ENCODE assay signal across 8 mouse cellular contexts in genomic region chrX:48410388-48410776, GRCm38 (mm10). TPM values are rescaled to one million over a fixed set of nuclear protein-coding genes. Genes with fewer than 3 reads are reported as not detected.
A peak's percentile ranks its signal among the peaks of the same experiment; 100 is the strongest.
DNase-seq lines count a peak whose midpoint lies in the region; ATAC-seq lines count a peak whose summit lies in the region.

No protein-coding gene starts in this region.

- intact Hi-C loops in left cerebral cortex, postnatal 25 days (cut with DNase I): loop anchor here (5.0 kb wide), 2 partner anchors 133 to 423 kb away; no protein-coding TSS in a partner anchor

- 0 out of 2 replicates have a peak overlapping the region, but pooled peaks have one; percentile 45 for H3K27ac ChIP-seq in kidney, embryonic 15.5 days
- H3K27ac ChIP-seq in intestine, embryonic 16.5 days (ENCODE audit: low read length): peak overlapping the region; percentile 33; the same call in 1 of the 2 replicates
- no peak overlapping the region for H3K27ac ChIP-seq in midbrain, embryonic 16.5 days (ENCODE audit: low read length)

- H3K27me3 ChIP-seq in kidney, embryonic 15.5 days: no peaks in the 10 kb centered on the region
- no peaks in the 10 kb centered on the region for H3K27me3 ChIP-seq in intestine, embryonic 16.5 days (replicated peaks; ENCODE audit: control insufficient read depth, insufficient read depth, low read length)
- no peaks in the 10 kb centered on the region for H3K27me3 ChIP-seq in midbrain, embryonic 16.5 days (ENCODE audit: control insufficient read depth, insufficient read depth, low read depth, low read length)

- H3K4me1 ChIP-seq in kidney, embryonic 15.5 days: 0 out of 2 replicates have a peak, but pooled peaks cover 3% of the 10 kb centered on the region
- H3K4me1 ChIP-seq in intestine, embryonic 16.5 days (ENCODE audit: control insufficient read depth, insufficient read depth, low read length): no peaks in the 10 kb centered on the region
- no peaks in the 10 kb centered on the region for H3K4me1 ChIP-seq in midbrain, embryonic 16.5 days (ENCODE audit: control insufficient read depth, insufficient read depth, low read length)

- H3K9me3 ChIP-seq in kidney, embryonic 15.5 days (replicated peaks): no peaks in the 10 kb centered on the region
- no peaks in the 10 kb centered on the region for H3K9me3 ChIP-seq in intestine, embryonic 16.5 days (ENCODE audit: control insufficient read depth, low read length)
- no peaks in the 10 kb centered on the region for H3K9me3 ChIP-seq in midbrain, embryonic 16.5 days (replicated peaks; ENCODE audit: control insufficient read depth, low read length, poor library complexity, severe bottlenecking)

- H3K4me2 ChIP-seq in kidney, embryonic 15.5 days: peak overlapping the region; percentile 61
- peak overlapping the region; percentile 47; the same call in 1 of the 2 replicates for H3K4me2 ChIP-seq in intestine, embryonic 16.5 days (ENCODE audit: low read depth, low read length)
- peak overlapping the region; percentile 41 for H3K4me2 ChIP-seq in midbrain, embryonic 16.5 days (ENCODE audit: low read length)

- 30% methylated on average over 7 of the region's 7 CpGs for WGBS in kidney, embryonic 15.5 days
- 25% methylated on average over 7 of the region's 7 CpGs for WGBS in intestine, embryonic 16.5 days
- 20% methylated on average over 7 of the region's 7 CpGs for WGBS in midbrain, embryonic 16.5 days

- ATAC-seq in kidney, embryonic 15.5 days (replicated peaks; ENCODE audit: low FRiP score): peak; percentile 41
- ATAC-seq in erythroblast, adult 5-6 weeks (replicated peaks; ENCODE audit: low FRiP score, poor library complexity, severe bottlenecking): 0 out of 2 replicates have a peak, but pooled peaks have one; percentile 2
- peak; percentile 6; the same call in 1 of the 2 replicates for ATAC-seq in intestine, embryonic 16.5 days
- ATAC-seq in midbrain, embryonic 16.5 days: no peak; the same call in 1 of the 2 replicates

- DNase-seq in kidney, postnatal 14 days: no peak
- no peak for DNase-seq in spleen, adult 12 weeks (ENCODE audit: low spot score)
- no peak for DNase-seq in urinary bladder, postnatal 10 days (ENCODE audit: low spot score)
- no peak for DNase-seq in left cerebral cortex, postnatal 25 days (ENCODE audit: low spot score in 2 of 2)

- H3K36me3 ChIP-seq in kidney, embryonic 15.5 days: peaks cover 18% of the 10 kb centered on the region
- H3K36me3 ChIP-seq in intestine, embryonic 16.5 days (ENCODE audit: control insufficient read depth, insufficient read depth, low read length): no peaks in the 10 kb centered on the region
- H3K36me3 ChIP-seq in midbrain, embryonic 16.5 days (ENCODE audit: control insufficient read depth, insufficient read depth, low read length): no peaks in the 10 kb centered on the region

- peak overlapping the region; percentile 51 for H3K4me3 ChIP-seq in kidney, embryonic 15.5 days (replicated peaks)
- H3K4me3 ChIP-seq in intestine, embryonic 16.5 days (ENCODE audit: low read length): peak overlapping the region; percentile 47
- H3K4me3 ChIP-seq in midbrain, embryonic 16.5 days (ENCODE audit: low read depth, low read length): 0 out of 2 replicates have a peak overlapping the region, but pooled peaks have one; percentile 43

- no peak overlapping the region for H3K9ac ChIP-seq in kidney, embryonic 15.5 days
- no peak overlapping the region for H3K9ac ChIP-seq in intestine, embryonic 16.5 days (ENCODE audit: low read depth, low read length)
- H3K9ac ChIP-seq in midbrain, embryonic 16.5 days (ENCODE audit: low read depth, low read length): no peak overlapping the region

RNA-seq across cellular contexts. Expression of gene Elf4, which starts 52.5 kb away (rescaled TPM):
- 5.3 and 6.3 TPM in 2 replicates for polyA plus RNA-seq in kidney, embryonic 15.5 days (2015; fragmentation: Nextera tagmentation; extraction: Ambion mirVana)
- total RNA-seq in erythroblast, adult 5-6 weeks (2015; ENCODE audit: low replicate concordance): 24.5 and 26.5 TPM in 2 replicates
- total RNA-seq in erythroblast, adult 5-6 weeks (2017; ENCODE audit: low replicate concordance): 2.9 and 6.3 TPM in 2 replicates
- polyA plus RNA-seq in intestine, embryonic 16.5 days (2015; fragmentation: Nextera tagmentation; extraction: Ambion mirVana): 11.8 and 15.5 TPM in 2 replicates
- 0.46 and 0.70 TPM in 2 replicates for polyA plus RNA-seq in midbrain, embryonic 16.5 days (2015; fragmentation: Nextera tagmentation; extraction: Ambion mirVana)
- total RNA-seq in left cerebral cortex, postnatal 25 days (2021): under 1 TPM; 0.69 to 0.71 TPM
